Mouse (Mus musculus) heart, embryonic 11.5 days (tissue): ENCODE data around the gene Tc2n. TPM values are rescaled to one million over a fixed set of nuclear protein-coding genes. Genes with fewer than 3 reads are reported as not detected.
"Not testable (repeated sequence)": the region's sequence is repeated elsewhere in the genome, so short reads cannot be mapped to it uniquely, and the experiment has no call there.

Experiments
- ATAC-seq: fragments of 200-750 bp; cut with Nextera tagmentation; replicated peaks from 2 replicates; pipeline ENCODE4 v1.8.0; 2017; ENCODE audit warnings: moderate library complexity; ENCODE audit not compliant: insufficient number of reproducible peaks, low FRiP score, low TSS enrichment
- H3K27ac ChIP-seq: fragments of 300-500 bp; sonication (generic); 2 replicates; pipeline ENCODE4 v1.5.1; 2014; ENCODE audit warnings: mild to moderate bottlenecking, low read depth, low read length
- H3K27me3 ChIP-seq: fragments of 300-500 bp; sonication (generic); 2 replicates; pipeline ENCODE4 v1.6.1; 2014; ENCODE audit warnings: mild to moderate bottlenecking, low read length, mixed read lengths; ENCODE audit not compliant: control insufficient read depth, insufficient read depth
- H3K36me3 ChIP-seq: fragments of 300-500 bp; sonication (generic); 2 replicates; pipeline ENCODE4 v1.6.1; 2014; ENCODE audit warnings: mild to moderate bottlenecking, low read length, moderate library complexity, mixed read lengths; ENCODE audit not compliant: control insufficient read depth, insufficient read depth
- H3K4me1 ChIP-seq: fragments of 300-500 bp; sonication (generic); 2 replicates; pipeline ENCODE4 v1.6.1; 2014; ENCODE audit warnings: low read length; ENCODE audit not compliant: control insufficient read depth, insufficient read depth
- H3K4me2 ChIP-seq: fragments of 300-500 bp; sonication (generic); 2 replicates; pipeline ENCODE4 v1.6.1; 2014; ENCODE audit warnings: mild to moderate bottlenecking, moderate library complexity
- H3K4me3 ChIP-seq: fragments of 300-500 bp; sonication (generic); 2 replicates; pipeline ENCODE4 v1.5.1; 2014; ENCODE audit warnings: low read depth, low read length
- H3K9ac ChIP-seq: fragments of 300-500 bp; sonication (generic); 2 replicates; pipeline ENCODE4 v1.6.1; 2014; ENCODE audit warnings: mild to moderate bottlenecking, low read depth, low read length, moderate library complexity
- H3K9me3 ChIP-seq: fragments of 300-500 bp; sonication (generic); replicated peaks from 2 replicates; pipeline ENCODE4 v1.6.1; 2016; ENCODE audit warnings: low read length; ENCODE audit not compliant: control insufficient read depth
- polyA plus RNA-seq: library from polyadenylated mRNA; unstranded; fragments of >200 nt; fragmentation: Nextera tagmentation; extraction: Ambion mirVana; gene quantifications from 2 replicates; pipeline ENCODE4 v1.2.1, GENCODE M21; 2014

The Tc2n gene
- polyA plus RNA-seq, 1 experiment from 2014 or later = 0.29 TPM

DNA sequence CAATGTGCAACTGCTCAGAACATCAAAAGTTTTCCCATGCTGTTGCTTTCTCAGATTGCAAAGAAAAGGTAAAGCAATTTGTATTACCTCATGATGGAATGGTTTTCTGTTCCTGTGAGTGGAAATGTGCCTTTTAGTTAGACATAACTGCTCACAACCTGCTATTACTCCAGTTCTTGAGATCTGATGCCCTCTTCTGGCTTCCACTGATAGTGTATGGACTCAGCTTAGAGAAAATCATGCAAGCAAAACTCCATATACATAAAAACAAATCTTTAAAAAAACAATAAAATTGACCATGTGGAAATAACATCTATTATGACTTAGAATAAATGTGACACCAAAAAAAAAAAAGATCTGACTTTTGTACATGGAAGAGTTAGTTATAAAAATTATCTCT is 111.7 kb downstream of the Tc2n start:
- not testable (repeated sequence) for H3K4me3 ChIP-seq, H3K27me3 ChIP-seq, H3K4me1 ChIP-seq, H3K36me3 ChIP-seq, H3K4me2 ChIP-seq, H3K27ac ChIP-seq, ATAC-seq, H3K9ac ChIP-seq, H3K9me3 ChIP-seq

Other genes with a start within 250 kb of the Tc2n start
- gene Fbln5, start 100.5 kb upstream of the Tc2n start, polyA plus RNA-seq = 24.7 and 34.2 TPM in 2 replicates
- gene Trip11, start 194.7 kb upstream of the Tc2n start, polyA plus RNA-seq = 12.7 and 25.5 TPM in 2 replicates
- gene Atxn3, start 239.7 kb upstream of the Tc2n start, polyA plus RNA-seq = 9.6 and 12.5 TPM in 2 replicates